Mouse (Mus musculus) MEL (cell line): ENCODE measurements around the gene Myo10. TPM values are rescaled to one million over a fixed set of nuclear protein-coding genes. Genes with fewer than 3 reads are reported as not detected.

Experiments
- DNase-seq: peaks from one replicate; pipeline ENCODE4 v3.0.0; 2011; ENCODE audit warnings: low read depth, low spot score
- H3K27ac ChIP-seq: 2 replicates; pipeline ENCODE4 v1.5.1; 2012; ENCODE audit warnings: low read depth, mild to moderate bottlenecking, control low read depth, low read length, moderate library complexity; ENCODE audit not compliant: control insufficient read depth
- H3K27me3 ChIP-seq, 2 experiments: fragments of 150-350 bp in 1 of 2; sonication (generic) in 1 of 2; 2 replicates each; pipeline ENCODE4 v1.6.1; 2012; ENCODE audit warnings: low read length in 2 of 2, mild to moderate bottlenecking in 2 of 2, improper control_type of control experiment in 1 of 2, moderate library complexity in 1 of 2; ENCODE audit not compliant: insufficient read depth in 2 of 2, control insufficient read depth in 1 of 2
- H3K36me3 ChIP-seq, 2 experiments: 2 replicates each; pipeline ENCODE4 v1.6.1; 2012 to 2014; ENCODE audit warnings: low read length in 2 of 2, improper control_type of control experiment in 1 of 2, inconsistent platforms in 1 of 2, mild to moderate bottlenecking in 1 of 2; ENCODE audit not compliant: insufficient read depth in 2 of 2, control insufficient read depth in 1 of 2
- H3K4me1 ChIP-seq, 2 experiments: fragments of 150-350 bp in 1 of 2; sonication (generic) in 1 of 2; 2 replicates each; pipeline ENCODE4 v1.6.1; 2012; ENCODE audit warnings: low read length in 2 of 2, improper control_type of control experiment in 1 of 2, mild to moderate bottlenecking in 1 of 2; ENCODE audit not compliant: insufficient read depth in 2 of 2, control insufficient read depth in 1 of 2
- H3K4me3 ChIP-seq, 2 experiments: fragments of 150-350 bp in 1 of 2; sonication (generic) in 1 of 2; 2 replicates each; pipeline ENCODE4 v1.5.1; 2012; ENCODE audit warnings: low read depth in 2 of 2, low read length in 2 of 2, mild to moderate bottlenecking in 2 of 2, moderate library complexity in 2 of 2, control low read depth in 1 of 2, improper control_type of control experiment in 1 of 2; ENCODE audit not compliant: control insufficient read depth in 1 of 2, insufficient read depth in 1 of 2
- H3K79me2 ChIP-seq: 2 replicates; pipeline ENCODE4 v1.6.1; 2012; ENCODE audit warnings: mild to moderate bottlenecking, low read length, moderate library complexity; ENCODE audit not compliant: control insufficient read depth, poor library complexity, insufficient read depth
- H3K9ac ChIP-seq: 2 replicates; pipeline ENCODE4 v1.6.1; 2012; ENCODE audit warnings: low read depth, mild to moderate bottlenecking, control low read depth, low read length, moderate library complexity; ENCODE audit not compliant: control insufficient read depth, poor library complexity, severe bottlenecking
- H3K9me3 ChIP-seq: fragments of 150-350 bp; sonication (generic); replicated peaks from 2 replicates; pipeline ENCODE4 v1.6.1; 2012; ENCODE audit warnings: mild to moderate bottlenecking, low read length, improper control_type of control experiment, moderate library complexity; ENCODE audit not compliant: insufficient read depth
- BHLHE40 ChIP-seq: IDR thresholded peaks from 2 replicates; pipeline ENCODE4 v1.6.1; 2012; ENCODE audit warnings: low read depth, mild to moderate bottlenecking, inconsistent platforms, low read length, improper control_type of control experiment, borderline replicate concordance
- CHD1 ChIP-seq: IDR thresholded peaks from 2 replicates; pipeline ENCODE4 v1.6.1; 2012; ENCODE audit warnings: low read depth, mild to moderate bottlenecking, inconsistent platforms, low read length, improper control_type of control experiment
- CTCF ChIP-seq, 3 experiments: IDR thresholded peaks in 2 of 3; conservative IDR thresholded peaks in 1 of 3; 2 replicates each; pipeline ENCODE4 v1.5.1; 2011 to 2012; ENCODE audit warnings: low read length in 3 of 3, low read depth in 2 of 3, mild to moderate bottlenecking in 2 of 3, improper control_type of control experiment in 1 of 3, inconsistent platforms in 1 of 3, mixed read lengths in 1 of 3, moderate library complexity in 1 of 3; ENCODE audit not compliant: control insufficient read depth in 1 of 3, insufficient read depth in 1 of 3, poor library complexity in 1 of 3, severe bottlenecking in 1 of 3
- EP300 ChIP-seq, 2 experiments: IDR thresholded peaks; 2 replicates each; pipeline ENCODE4 v1.6.1; 2011; ENCODE audit warnings: improper control_type of control experiment in 2 of 2, low read length in 2 of 2, low read depth in 1 of 2, mild to moderate bottlenecking in 1 of 2
- ETS1 ChIP-seq: IDR thresholded peaks from 2 replicates; pipeline ENCODE4 v1.6.1; 2012; ENCODE audit warnings: low read depth, mild to moderate bottlenecking, inconsistent platforms, low read length, improper control_type of control experiment, moderate library complexity
- HCFC1 ChIP-seq: IDR thresholded peaks from 2 replicates; pipeline ENCODE4 v1.6.1; 2012; ENCODE audit warnings: low read depth, mild to moderate bottlenecking, inconsistent platforms, low read length, improper control_type of control experiment, moderate library complexity
- MAFK ChIP-seq: IDR thresholded peaks from 2 replicates; pipeline ENCODE4 v1.6.1; 2011; ENCODE audit warnings: low read depth, mild to moderate bottlenecking, low read length, improper control_type of control experiment, borderline replicate concordance
- MAX ChIP-seq: IDR thresholded peaks from 2 replicates; pipeline ENCODE4 v1.6.1; 2011; ENCODE audit warnings: low read length, improper control_type of control experiment
- MXI1 ChIP-seq: IDR thresholded peaks from 2 replicates; pipeline ENCODE4 v1.6.1; 2011; ENCODE audit warnings: mild to moderate bottlenecking, low read depth, low read length, improper control_type of control experiment
- MYB ChIP-seq: IDR thresholded peaks from 2 replicates; pipeline ENCODE4 v1.6.1; 2011; ENCODE audit warnings: mild to moderate bottlenecking, low read depth, low read length, improper control_type of control experiment
- NRF1 ChIP-seq: IDR thresholded peaks from 2 replicates; pipeline ENCODE4 v1.6.1; 2014; ENCODE audit warnings: low read depth, mild to moderate bottlenecking, inconsistent platforms, low read length, improper control_type of control experiment, moderate library complexity; ENCODE audit not compliant: poor library complexity, insufficient read depth, severe bottlenecking
- POLR2A ChIP-seq, 2 experiments: IDR thresholded peaks; 2 replicates each; pipeline ENCODE4 v1.6.1; 2011 to 2012; ENCODE audit warnings: low read length in 2 of 2, mild to moderate bottlenecking in 2 of 2, control low read depth in 1 of 2, improper control_type of control experiment in 1 of 2, low read depth in 1 of 2, moderate library complexity in 1 of 2; ENCODE audit not compliant: control insufficient read depth in 1 of 2, insufficient read depth in 1 of 2, poor library complexity in 1 of 2
- RAD21 ChIP-seq: IDR thresholded peaks from 2 replicates; pipeline ENCODE4 v1.6.1; 2011; ENCODE audit warnings: mild to moderate bottlenecking, low read depth, low read length, improper control_type of control experiment
- SIN3A ChIP-seq: IDR thresholded peaks from 2 replicates; pipeline ENCODE4 v1.6.1; 2012; ENCODE audit warnings: low read length, improper control_type of control experiment, inconsistent platforms
- SMC3 ChIP-seq: IDR thresholded peaks from 2 replicates; pipeline ENCODE4 v1.6.1; 2011; ENCODE audit warnings: low read depth, low read length, improper control_type of control experiment
- TBP ChIP-seq: IDR thresholded peaks from 2 replicates; pipeline ENCODE4 v1.8.0; 2011; ENCODE audit warnings: low read depth, low read length, improper control_type of control experiment
- UBTF ChIP-seq: IDR thresholded peaks from 2 replicates; pipeline ENCODE4 v1.6.1; 2012; ENCODE audit warnings: low read depth, mild to moderate bottlenecking, inconsistent platforms, low read length, improper control_type of control experiment, moderate library complexity, borderline replicate concordance; ENCODE audit not compliant: insufficient read depth
- USF1 ChIP-seq: IDR thresholded peaks from 2 replicates; pipeline ENCODE4 v1.6.1; 2014; ENCODE audit warnings: low read depth, mild to moderate bottlenecking, inconsistent platforms, low read length, improper control_type of control experiment, moderate library complexity
- USF2 ChIP-seq, 2 experiments: IDR thresholded peaks; 2 replicates each; pipeline ENCODE4 v1.6.1; 2011 to 2012; ENCODE audit warnings: improper control_type of control experiment in 2 of 2, low read length in 2 of 2, borderline replicate concordance in 1 of 2, inconsistent platforms in 1 of 2, low read depth in 1 of 2, mild to moderate bottlenecking in 1 of 2; ENCODE audit not compliant: insufficient read depth in 1 of 2
- ZKSCAN1 ChIP-seq: IDR thresholded peaks from 2 replicates; pipeline ENCODE4 v1.6.1; 2012; ENCODE audit warnings: low read depth, mild to moderate bottlenecking, inconsistent platforms, low read length, improper control_type of control experiment, moderate library complexity
- ZNF384 ChIP-seq: IDR thresholded peaks from 2 replicates; pipeline ENCODE4 v1.6.1; 2012; ENCODE audit warnings: low read depth, mild to moderate bottlenecking, inconsistent platforms, low read length, improper control_type of control experiment
- polyA plus RNA-seq, 2 experiments: library from polyadenylated mRNA; stranded (reverse) in 1 of 2; unstranded in 1 of 2; fragments of >175 nt in 1 of 2; fragments of >200 nt in 1 of 2; gene quantifications; 2 replicates each; pipeline versions ENCODE4 v1.2.1 to v1.2.4; 2012; ENCODE audit warnings: low replicate concordance in 2 of 2, low read depth in 1 of 2; ENCODE audit not compliant: insufficient read length in 2 of 2, insufficient read depth in 1 of 2, missing spikeins in 1 of 2
- total RNA-seq: library from RNA; depleted of rRNA; stranded (reverse); fragments of 300-350 nt; gene quantifications from 2 replicates; pipeline ENCODE4 v1.2.3, GENCODE M21; 2012

Myo10 gene
- total and polyA plus RNA-seq, 3 experiments = 0.01 TPM; not detected in 2

GRCm38 (mm10) chr15:25787406-25787805 lies 165.1 kb downstream of the Myo10 start:
- no peak for DNase-seq
- Histone ChIP-seq H3K4me3 (no peak overlapping the region), H3K27ac (no peak overlapping the region), H3K9ac (no peak overlapping the region), H3K79me2 (no peaks in the 10 kb centered on the region), H3K36me3 (no peaks in the 10 kb centered on the region), H3K27me3 (no peaks in the 10 kb centered on the region), H3K4me1 (no peaks in the 10 kb centered on the region), H3K9me3 (no peaks in the 10 kb centered on the region)
- TF ChIP-seq CTCF (IDR thresholded peaks at IDR 0.05 in 2 of 3, conservative IDR thresholded peaks at IDR 0.05 in 1 of 3; ENCODE audit: control insufficient read depth in 1 of 3, insufficient read depth in 1 of 3, low read depth in 2 of 3, low read length in 3 of 3, poor library complexity in 1 of 3, severe bottlenecking in 1 of 3) (no peak), POLR2A (IDR thresholded peaks at IDR 0.05; ENCODE audit: control insufficient read depth in 1 of 2, insufficient read depth in 1 of 2, low read depth in 1 of 2, low read length in 2 of 2, poor library complexity in 1 of 2) (no peak), SMC3 (no peak), CHD1 (no peak), ZKSCAN1 (no peak), USF2 (IDR thresholded peaks at IDR 0.05; ENCODE audit: borderline replicate concordance in 1 of 2, insufficient read depth in 1 of 2, low read depth in 1 of 2, low read length in 2 of 2) (no peak), EP300 (IDR thresholded peaks at IDR 0.05; ENCODE audit: low read depth in 1 of 2, low read length in 2 of 2) (no peak), NRF1 (no peak), SIN3A (no peak), RAD21 (no peak), MAFK (no peak), BHLHE40 (no peak), ETS1 (no peak), ZNF384 (no peak)

GRCm38 (mm10) chr15:25787965-25788364 lies 165.6 kb downstream of the Myo10 start:
- H3K4me1 ChIP-seq = no peaks in the 10 kb centered on the region
- H3K36me3 ChIP-seq = no peaks in the 10 kb centered on the region
- H3K9me3 ChIP-seq = no peaks in the 10 kb centered on the region
- H3K4me3 ChIP-seq = no peak overlapping the region
- no peak overlapping the region for H3K9ac ChIP-seq
- H3K27ac ChIP-seq = no peak overlapping the region
- no peaks in the 10 kb centered on the region for H3K27me3 ChIP-seq
- no peaks in the 10 kb centered on the region for H3K79me2 ChIP-seq
- no peak for TF ChIP-seq HCFC1
- no peak for TF ChIP-seq MYB
- no peak for TF ChIP-seq SMC3
- TF ChIP-seq SIN3A = no peak
- no peak for TF ChIP-seq MXI1
- no peak for TF ChIP-seq CTCF (IDR thresholded peaks at IDR 0.05 in 2 of 3, conservative IDR thresholded peaks at IDR 0.05 in 1 of 3; ENCODE audit: control insufficient read depth in 1 of 3, insufficient read depth in 1 of 3, low read depth in 2 of 3, low read length in 3 of 3, poor library complexity in 1 of 3, severe bottlenecking in 1 of 3)
- no peak for TF ChIP-seq UBTF
- TF ChIP-seq TBP = no peak
- TF ChIP-seq USF1 = no peak
- no peak for TF ChIP-seq POLR2A (IDR thresholded peaks at IDR 0.05; ENCODE audit: control insufficient read depth in 1 of 2, insufficient read depth in 1 of 2, low read depth in 1 of 2, low read length in 2 of 2, poor library complexity in 1 of 2)
- TF ChIP-seq MAX = no peak
- DNase-seq = no peak
